Mouse (Mus musculus): Measurements from ENCODE around the gene 2010111I01Rik. TPM values are rescaled to one million over a fixed set of nuclear protein-coding genes. Genes with fewer than 3 reads are reported as not detected.
"Not testable (repeated sequence)": the region's sequence is repeated elsewhere in the genome, so short reads cannot be mapped to it uniquely, and the experiment has no call there.

Gene 2010111I01Rik
- polyA plus RNA-seq, 1 experiment, result 63.6 TPM

DNA sequence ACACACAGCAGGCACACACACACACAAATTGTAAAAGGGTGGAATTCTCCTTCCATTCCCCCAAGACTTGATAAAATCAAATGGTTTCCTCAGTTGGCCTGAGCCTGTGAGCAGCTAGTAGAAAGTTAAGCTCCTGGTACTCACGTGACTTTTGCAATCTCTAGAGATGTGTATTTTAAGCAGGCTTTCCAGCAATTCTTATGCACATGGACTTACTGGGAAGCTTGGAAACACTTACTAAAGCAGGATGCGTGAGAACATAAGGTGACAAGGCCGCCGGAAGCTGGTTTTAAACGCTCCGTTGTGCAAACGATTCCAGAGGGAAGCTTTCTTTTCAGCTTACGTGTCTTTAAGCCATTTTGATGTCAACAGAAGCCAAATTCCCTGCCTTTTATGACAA lies 41.5 kb upstream of the 2010111I01Rik start:
- no peak overlapping the region for H3K4me3 ChIP-seq (ENCODE audit: low read depth, low read length)
- no peaks in the 10 kb centered on the region for H3K27me3 ChIP-seq (ENCODE audit: control insufficient read depth, insufficient read depth, low read length, poor library complexity, severe bottlenecking)
- H3K27ac ChIP-seq (ENCODE audit: insufficient read depth, low read length), result no peak overlapping the region
- no peaks in the 10 kb centered on the region for H3K9me3 ChIP-seq (replicated peaks; ENCODE audit: control insufficient read depth, insufficient read depth, low read length, poor library complexity, severe bottlenecking)
- TF ChIP-seq POLR2A (IDR thresholded peaks at IDR 0.05; ENCODE audit: insufficient read depth, low read length), result no peak
- TF ChIP-seq EP300 (IDR thresholded peaks at IDR 0.05; ENCODE audit: insufficient read depth, low read depth, low read length), result no peak
- no peak for TF ChIP-seq CTCF (IDR thresholded peaks at IDR 0.05; ENCODE audit: low read depth, low read length)
- H3K9ac ChIP-seq (ENCODE audit: low read depth, poor library complexity, severe bottlenecking), result no peak overlapping the region
- H3K4me1 ChIP-seq (ENCODE audit: control insufficient read depth, insufficient read depth, low read length), result no peaks in the 10 kb centered on the region
- no peaks in the 10 kb centered on the region for H3K36me3 ChIP-seq (ENCODE audit: control insufficient read depth, insufficient read depth, low read length, poor library complexity, severe bottlenecking)

DNA sequence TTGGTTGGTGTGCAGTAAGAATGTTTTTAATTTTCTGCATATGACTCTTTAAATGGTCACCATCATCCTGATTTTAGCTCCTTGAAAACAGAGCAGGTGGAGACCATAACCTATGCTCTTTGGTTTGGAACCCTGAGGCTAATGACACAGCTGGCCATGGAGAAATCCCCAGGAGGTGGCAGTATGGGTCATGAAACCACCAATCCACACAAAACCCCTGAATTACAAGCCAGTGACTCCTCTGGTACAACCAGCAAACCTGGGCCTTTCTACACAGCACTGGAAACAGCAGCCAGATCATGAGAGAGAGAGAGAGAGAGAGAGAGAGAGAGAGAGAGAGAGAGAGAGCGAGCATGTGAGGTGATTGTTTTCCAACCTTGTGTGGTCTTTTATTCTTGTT lies 38.2 kb upstream of the 2010111I01Rik start:
- Histone ChIP-seq H3K27ac (ENCODE audit: insufficient read depth, low read length) (no peak overlapping the region), H3K9ac (ENCODE audit: low read depth, poor library complexity, severe bottlenecking) (no peak overlapping the region), H3K4me1 (ENCODE audit: control insufficient read depth, insufficient read depth, low read length) (no peaks in the 10 kb centered on the region), H3K27me3 (ENCODE audit: control insufficient read depth, insufficient read depth, low read length, poor library complexity, severe bottlenecking) (no peaks in the 10 kb centered on the region; the same call in 1 of the 2 replicates), H3K9me3 (replicated peaks; ENCODE audit: control insufficient read depth, insufficient read depth, low read length, poor library complexity, severe bottlenecking) (no peaks in the 10 kb centered on the region), H3K4me3 (ENCODE audit: low read depth, low read length) (no peak overlapping the region), H3K36me3 (ENCODE audit: control insufficient read depth, insufficient read depth, low read length, poor library complexity, severe bottlenecking) (no peaks in the 10 kb centered on the region)
- TF ChIP-seq CTCF (IDR thresholded peaks at IDR 0.05; ENCODE audit: low read depth, low read length), result peak; percentile 37
- TF ChIP-seq EP300 (IDR thresholded peaks at IDR 0.05; ENCODE audit: insufficient read depth, low read depth, low read length), result no peak

GRCm38 (mm10) chr13:62927470-62927869 lies 37.2 kb upstream of the 2010111I01Rik start:
- no peaks in the 10 kb centered on the region for H3K9me3 ChIP-seq (replicated peaks; ENCODE audit: control insufficient read depth, insufficient read depth, low read length, poor library complexity, severe bottlenecking)
- no peak overlapping the region for H3K9ac ChIP-seq (ENCODE audit: low read depth, poor library complexity, severe bottlenecking)
- TF ChIP-seq CTCF (IDR thresholded peaks at IDR 0.05; ENCODE audit: low read depth, low read length) (no peak), EP300 (IDR thresholded peaks at IDR 0.05; ENCODE audit: insufficient read depth, low read depth, low read length) (no peak), POLR2A (IDR thresholded peaks at IDR 0.05; ENCODE audit: insufficient read depth, low read length) (no peak)
- no peaks in the 10 kb centered on the region for H3K4me1 ChIP-seq (ENCODE audit: control insufficient read depth, insufficient read depth, low read length)
- no peaks in the 10 kb centered on the region; the same call in 1 of the 2 replicates for H3K27me3 ChIP-seq (ENCODE audit: control insufficient read depth, insufficient read depth, low read length, poor library complexity, severe bottlenecking)
- no peaks in the 10 kb centered on the region for H3K36me3 ChIP-seq (ENCODE audit: control insufficient read depth, insufficient read depth, low read length, poor library complexity, severe bottlenecking)
- H3K27ac ChIP-seq (ENCODE audit: insufficient read depth, low read length), result no peak overlapping the region
- no peak overlapping the region for H3K4me3 ChIP-seq (ENCODE audit: low read depth, low read length)

DNA sequence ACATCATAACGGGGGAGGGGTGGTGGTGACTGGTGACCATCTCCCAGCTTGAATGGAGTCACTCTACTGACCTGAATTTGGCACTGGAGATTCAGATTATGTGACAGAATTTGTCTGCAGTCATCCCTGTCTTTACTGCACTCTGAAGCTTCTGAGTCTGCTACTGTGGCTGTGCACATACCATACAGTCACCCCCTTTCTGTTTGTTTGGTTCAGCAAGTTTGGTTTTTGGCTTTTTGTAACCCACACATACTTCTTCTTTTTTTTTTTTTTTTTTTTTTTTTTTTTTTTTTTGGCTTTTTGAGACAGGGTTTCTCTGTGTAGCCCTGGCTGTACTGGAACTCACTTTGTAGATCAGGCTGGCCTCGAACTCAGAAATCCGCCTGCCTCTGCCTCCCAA lies 35.5 kb upstream of the 2010111I01Rik start:
- H3K4me3 ChIP-seq (ENCODE audit: low read depth, low read length); H3K4me1 ChIP-seq (ENCODE audit: control insufficient read depth, insufficient read depth, low read length); H3K27ac ChIP-seq (ENCODE audit: insufficient read depth, low read length); H3K9ac ChIP-seq (ENCODE audit: low read depth, poor library complexity, severe bottlenecking); H3K27me3 ChIP-seq (ENCODE audit: control insufficient read depth, insufficient read depth, low read length, poor library complexity, severe bottlenecking); H3K36me3 ChIP-seq (ENCODE audit: control insufficient read depth, insufficient read depth, low read length, poor library complexity, severe bottlenecking); H3K9me3 ChIP-seq (replicated peaks; ENCODE audit: control insufficient read depth, insufficient read depth, low read length, poor library complexity, severe bottlenecking): not testable (repeated sequence)

DNA sequence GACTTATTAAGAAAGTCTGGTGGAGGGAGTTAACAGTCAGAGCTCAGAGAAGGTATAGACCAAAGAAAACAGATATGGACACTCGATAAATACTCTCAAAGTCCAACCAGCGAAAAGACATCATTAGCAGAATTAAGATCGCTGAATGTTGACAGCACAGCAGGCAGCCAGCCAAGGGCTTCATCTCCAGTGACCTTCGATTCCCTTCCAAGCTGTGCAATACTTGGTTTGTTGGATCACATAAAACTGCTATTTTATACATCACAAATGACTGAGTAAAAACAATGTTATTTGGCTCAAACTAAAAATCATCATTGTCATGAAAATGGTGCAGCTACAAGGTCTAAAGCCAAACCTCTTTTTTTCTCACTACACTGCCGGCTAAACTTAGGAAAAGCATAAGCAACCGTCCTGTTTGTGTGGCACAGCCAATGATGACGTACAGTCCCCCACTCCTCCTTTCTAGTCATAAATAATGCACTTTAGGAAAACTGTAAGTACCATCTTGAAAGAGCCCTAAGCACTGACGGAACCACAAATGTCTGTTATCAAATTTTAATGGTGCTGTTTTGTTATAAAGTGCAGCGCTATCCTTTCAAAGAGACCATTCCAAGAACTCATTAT lies 34.8 kb upstream of the 2010111I01Rik start:
- H3K27ac ChIP-seq (ENCODE audit: insufficient read depth, low read length), result no peak overlapping the region
- no peaks in the 10 kb centered on the region for H3K36me3 ChIP-seq (ENCODE audit: control insufficient read depth, insufficient read depth, low read length, poor library complexity, severe bottlenecking)
- no peaks in the 10 kb centered on the region for H3K9me3 ChIP-seq (replicated peaks; ENCODE audit: control insufficient read depth, insufficient read depth, low read length, poor library complexity, severe bottlenecking)
- TF ChIP-seq POLR2A (IDR thresholded peaks at IDR 0.05; ENCODE audit: insufficient read depth, low read length) (no peak), EP300 (IDR thresholded peaks at IDR 0.05; ENCODE audit: insufficient read depth, low read depth, low read length) (no peak), CTCF (IDR thresholded peaks at IDR 0.05; ENCODE audit: low read depth, low read length) (no peak)
- no peaks in the 10 kb centered on the region; the same call in 1 of the 2 replicates for H3K27me3 ChIP-seq (ENCODE audit: control insufficient read depth, insufficient read depth, low read length, poor library complexity, severe bottlenecking)
- H3K4me1 ChIP-seq (ENCODE audit: control insufficient read depth, insufficient read depth, low read length), result no peaks in the 10 kb centered on the region
- H3K9ac ChIP-seq (ENCODE audit: low read depth, poor library complexity, severe bottlenecking), result no peak overlapping the region
- H3K4me3 ChIP-seq (ENCODE audit: low read depth, low read length), result no peak overlapping the region

- Histone ChIP-seq H3K27me3 (ENCODE audit: control insufficient read depth, insufficient read depth, low read length, poor library complexity, severe bottlenecking) (no peaks in the 10 kb centered on the region; the same call in 1 of the 2 replicates), H3K9me3 (replicated peaks; ENCODE audit: control insufficient read depth, insufficient read depth, low read length, poor library complexity, severe bottlenecking) (no peaks in the 10 kb centered on the region), H3K4me1 (ENCODE audit: control insufficient read depth, insufficient read depth, low read length) (no peaks in the 10 kb centered on the region), H3K9ac (ENCODE audit: low read depth, poor library complexity, severe bottlenecking) (no peak overlapping the region), H3K27ac (ENCODE audit: insufficient read depth, low read length) (no peak overlapping the region), H3K36me3 (ENCODE audit: control insufficient read depth, insufficient read depth, low read length, poor library complexity, severe bottlenecking) (no peaks in the 10 kb centered on the region), H3K4me3 (ENCODE audit: low read depth, low read length) (no peak overlapping the region)
- no peak for TF ChIP-seq CTCF (IDR thresholded peaks at IDR 0.05; ENCODE audit: low read depth, low read length)
- no peak for TF ChIP-seq EP300 (IDR thresholded peaks at IDR 0.05; ENCODE audit: insufficient read depth, low read depth, low read length)
- no peak for TF ChIP-seq POLR2A (IDR thresholded peaks at IDR 0.05; ENCODE audit: insufficient read depth, low read length)
Observed at GRCm38 (mm10) chr13:62932452-62932851, 32.2 kb upstream of the 2010111I01Rik start.
